Mouse (Mus musculus): Measurements from ENCODE around the gene Pgpep1.

DNA sequence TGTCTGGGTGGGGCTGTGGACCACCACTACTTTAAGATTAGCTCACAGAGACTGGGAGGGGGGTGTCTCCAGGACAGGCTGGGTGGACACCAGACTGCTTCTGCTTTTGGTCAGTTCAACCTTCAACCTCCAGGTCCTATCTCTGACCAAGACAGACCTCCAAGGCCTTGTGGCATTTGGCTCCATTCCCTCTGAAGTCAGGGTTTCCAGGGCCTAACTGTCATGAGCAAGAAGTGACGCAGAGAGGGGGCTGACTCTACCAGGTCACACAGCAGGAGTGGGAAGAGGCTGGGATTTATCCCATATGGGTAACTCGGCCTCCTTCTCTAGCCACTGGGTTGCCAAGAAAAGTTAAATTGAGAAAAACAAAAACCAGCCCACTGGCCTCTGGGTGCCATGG, 2.4 kb downstream of the Pgpep1 start:
- TF ChIP-seq CTCF (IDR thresholded peaks at IDR 0.05; ENCODE audit: low read depth, low read length) (no peak), POLR2AphosphoS5 (IDR thresholded peaks at IDR 0.05; ENCODE audit: insufficient replicate concordance, low read depth, low read length) (no peak), GATA1 (IDR thresholded peaks at IDR 0.05; ENCODE audit: borderline replicate concordance, low read length) (no peak), TAL1 (conservative IDR thresholded peaks at IDR 0.05; ENCODE audit: low read depth, low read length) (no peak)

Data from G1E (cell line).